ENCODE assay signal across 8 mouse cellular contexts in genomic region chr6:49215748-49216585, GRCm38 (mm10). TPM values are rescaled to one million over a fixed set of nuclear protein-coding genes. Genes with fewer than 3 reads are reported as not detected.
DNase-seq lines count a peak whose midpoint lies in the region; ATAC-seq and TF ChIP-seq lines count a peak whose summit lies in the region.

No protein-coding gene starts in this region.

- peak overlapping the region; percentile 79 for H3K4me2 ChIP-seq in hindbrain, embryonic 16.5 days (ENCODE audit: low read length)

- peak; percentile 27 for DNase-seq in lung, adult 2 months
- no peak for DNase-seq in lung, postnatal 36 days
- no peak for DNase-seq in embryonic facial prominence, embryonic 10.5 days (ENCODE audit: low spot score)
- peak; percentile 56 for DNase-seq in naive thymus-derived CD4-positive, alpha-beta T cell, adult 2 months (ENCODE audit: low read depth)
- no peak for DNase-seq in thymus, postnatal 10 days (ENCODE audit: low spot score in 2 of 2)
- DNase-seq in cerebellum, adult 9-11 months, result no peak
- no peak for DNase-seq in layer of hippocampus, postnatal 25 days (ENCODE audit: extremely low spot score in 1 of 2, low spot score in 1 of 2)

- no peaks in the 10 kb centered on the region for H3K27me3 ChIP-seq in embryonic facial prominence, embryonic 10.5 days (replicated peaks; ENCODE audit: low read depth, poor library complexity, severe bottlenecking)
- H3K27me3 ChIP-seq in hindbrain, embryonic 16.5 days (replicated peaks; ENCODE audit: control insufficient read depth, insufficient read depth, low read length), result peaks cover 3% of the 10 kb centered on the region; the same call in 1 of the 2 replicates

- TF ChIP-seq CTCF in lung, adult 2 months (IDR thresholded peaks at IDR 0.05; ENCODE audit: insufficient read depth, low read length), result no peak

- no peak overlapping the region for H3K4me3 ChIP-seq in lung, adult 2 months (replicated peaks; ENCODE audit: extremely low read depth, low read depth, low read length)
- peak overlapping the region; percentile 100 for H3K4me3 ChIP-seq in embryonic facial prominence, embryonic 10.5 days
- peak overlapping the region; percentile 80 for H3K4me3 ChIP-seq in hindbrain, embryonic 16.5 days (ENCODE audit: low read length)

- ATAC-seq in hindbrain, embryonic 16.5 days, result peak; percentile 1; the same call in 1 of the 2 replicates

- no peaks in the 10 kb centered on the region for H3K9me3 ChIP-seq in embryonic facial prominence, embryonic 10.5 days
- H3K9me3 ChIP-seq in hindbrain, embryonic 16.5 days (ENCODE audit: control insufficient read depth, low read length), result no peaks in the 10 kb centered on the region

- peaks cover 10% of the 10 kb centered on the region for H3K4me1 ChIP-seq in lung, adult 2 months (ENCODE audit: control insufficient read depth, insufficient read depth, low read length)
- peaks cover 31% of the 10 kb centered on the region for H3K4me1 ChIP-seq in embryonic facial prominence, embryonic 10.5 days
- H3K4me1 ChIP-seq in hindbrain, embryonic 16.5 days (ENCODE audit: control insufficient read depth, insufficient read depth, low read depth, low read length), result peaks cover 13% of the 10 kb centered on the region

- H3K9ac ChIP-seq in hindbrain, embryonic 16.5 days (ENCODE audit: low read depth, low read length), result peak overlapping the region; percentile 91; the same call in 1 of the 2 replicates

- 17% methylated on average over 14 of the region's 14 CpGs for WGBS in lung, adult 2 months
- WGBS in embryonic facial prominence, embryonic 10.5 days, result 2% methylated on average over 14 of the region's 14 CpGs
- WGBS in hindbrain, embryonic 16.5 days, result 2% methylated on average over 14 of the region's 14 CpGs

- H3K36me3 ChIP-seq in embryonic facial prominence, embryonic 10.5 days (replicated peaks), result no peaks in the 10 kb centered on the region
- no peaks in the 10 kb centered on the region for H3K36me3 ChIP-seq in hindbrain, embryonic 16.5 days (ENCODE audit: control insufficient read depth, insufficient read depth, low read length)

- TF ChIP-seq POLR2A in lung, adult 2 months (IDR thresholded peaks at IDR 0.05; ENCODE audit: borderline replicate concordance, extremely low read depth, low read depth, low read length), result no peak

- H3K27ac ChIP-seq in embryonic facial prominence, embryonic 10.5 days (replicated peaks), result peak overlapping the region; percentile 99
- peak overlapping the region; percentile 62 for H3K27ac ChIP-seq in hindbrain, embryonic 16.5 days (ENCODE audit: low read depth, low read length)

RNA-seq across cellular contexts. Expression of gene Igf2bp3, which starts 1.2 kb away (rescaled TPM):
- 0.03 and 0.07 TPM in 2 replicates for polyA plus RNA-seq in lung, adult 2 months (2012; rRNA removed)
- polyA plus RNA-seq in embryonic facial prominence, embryonic 10.5 days (2016; fragmentation: Nextera tagmentation; extraction: Ambion mirVana), result 159 TPM in 2 replicates
- polyA plus RNA-seq in hindbrain, embryonic 16.5 days (2015; fragmentation: Nextera tagmentation; extraction: Ambion mirVana), result 15.5 and 19.2 TPM in 2 replicates
- under 1 TPM in 1 of 2 experiments, not detected in 1; 0.27 TPM for total RNA-seq in layer of hippocampus, postnatal 25 days (2021)

RNA-seq across cellular contexts. Expression of gene Tra2a, which starts 47.9 kb away (rescaled TPM):
- polyA plus RNA-seq in lung, adult 2 months (2012; rRNA removed), result 30.8 and 41.0 TPM in 2 replicates
- 123 and 132 TPM in 2 replicates for polyA plus RNA-seq in embryonic facial prominence, embryonic 10.5 days (2016; fragmentation: Nextera tagmentation; extraction: Ambion mirVana)
- 97.0 and 97.9 TPM in 2 replicates for polyA plus RNA-seq in hindbrain, embryonic 16.5 days (2015; fragmentation: Nextera tagmentation; extraction: Ambion mirVana)
- total RNA-seq in layer of hippocampus, postnatal 25 days (2021), result 10 to 100 TPM; 73.6 to 78.1 TPM

Comparison
In these comparisons a context has a peak if more than half of its experiments do, and no peak if none do; other contexts are left out.
1. DNase-seq: peak in lung, adult 2 months (single experiment) and naive thymus-derived CD4-positive, alpha-beta T cell, adult 2 months (single experiment); none in lung, postnatal 36 days (single experiment), embryonic facial prominence, embryonic 10.5 days (single experiment), thymus, postnatal 10 days (0 of 2), cerebellum, adult 9-11 months (single experiment) and layer of hippocampus, postnatal 25 days (0 of 2).
2. RNA of gene Igf2bp3, which starts 1.2 kb away (polyA plus RNA-seq): 159 TPM in embryonic facial prominence, embryonic 10.5 days and 15.5 to 19.2 TPM in hindbrain, embryonic 16.5 days; 0.03 to 0.07 TPM in lung, adult 2 months; every median in the first group is over 10 times any median in the second.